Mouse (Mus musculus) embryo, embryonic 10.5 days (tissue): ENCODE data around the gene Anapc2.
A peak's percentile ranks its signal among the peaks of the same experiment; 100 is the strongest.

Source experiments
- DNase-seq: peaks from one replicate; pipeline ENCODE4 v3.0.0-alpha.2; 2015; ENCODE audit warnings: low spot score

The Anapc2 gene

DNA sequence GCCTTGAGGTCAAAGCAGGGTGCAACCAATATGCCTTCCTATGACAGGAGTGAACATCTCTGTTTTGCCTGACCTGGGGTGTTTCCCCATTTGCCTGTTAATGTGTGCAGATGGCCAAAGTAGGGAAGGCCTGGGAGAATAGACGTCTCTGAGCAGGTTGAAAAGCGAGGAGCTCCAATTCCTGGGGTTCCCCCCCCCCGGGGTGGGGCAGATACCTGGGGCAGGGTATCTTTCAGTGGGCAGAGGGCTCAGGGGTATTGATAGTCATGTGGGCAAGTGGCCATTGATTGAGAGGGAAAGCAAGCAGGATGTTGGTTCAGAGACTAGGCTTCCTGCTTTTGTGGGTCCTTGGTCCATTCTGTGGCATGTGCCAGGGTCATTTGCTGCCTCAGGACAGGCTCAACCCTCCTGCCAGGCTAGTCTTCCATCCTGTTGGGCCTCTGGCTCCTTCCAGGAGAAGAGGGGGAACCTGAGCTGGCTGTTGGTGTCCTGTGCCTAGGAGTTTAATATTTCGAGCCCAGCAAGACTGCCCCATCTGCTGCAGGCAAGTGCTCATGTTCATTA is 4.5 kb upstream of the Anapc2 start:
- no peak for DNase-seq

DNA sequence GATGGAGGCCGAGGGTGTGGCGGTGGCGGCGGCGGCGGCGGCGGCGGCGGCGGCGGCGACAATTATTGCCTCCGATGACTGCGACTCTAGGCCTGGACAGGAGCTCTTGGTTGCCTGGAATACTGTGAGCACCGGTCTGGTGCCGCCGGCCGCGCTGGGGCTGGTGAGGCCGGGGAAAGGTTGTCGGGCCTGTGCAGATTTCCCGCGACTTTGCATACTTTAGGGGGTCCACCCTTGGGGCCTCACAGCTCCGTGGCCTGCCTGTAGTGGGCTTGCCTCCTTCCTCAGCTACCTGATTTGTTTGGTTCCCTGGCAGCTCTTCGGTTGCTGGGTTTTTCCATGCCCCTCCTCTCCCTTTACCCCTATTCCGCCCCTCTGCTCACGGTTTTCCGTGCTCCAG is 237 bp downstream of the Anapc2 start:
- DNase-seq: no peak

DNA sequence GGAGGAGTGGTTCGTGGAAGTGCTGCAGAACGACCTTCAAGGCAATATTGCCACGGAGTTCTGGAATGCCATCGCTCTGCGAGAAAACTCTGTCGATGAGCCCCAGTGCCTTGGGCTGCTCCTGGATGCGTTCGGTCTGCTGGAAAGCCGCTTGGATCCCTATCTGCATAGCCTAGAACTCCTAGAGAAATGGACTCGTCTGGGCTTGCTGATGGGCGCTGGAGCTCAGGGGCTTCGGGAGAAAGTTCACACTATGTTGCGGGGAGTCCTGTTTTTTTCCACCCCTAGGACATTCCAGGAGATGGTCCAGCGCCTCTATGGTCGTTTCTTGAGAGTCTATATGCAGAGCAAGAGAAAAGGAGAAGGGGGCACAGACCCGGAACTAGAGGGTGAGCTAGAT is 732 bp downstream of the Anapc2 start:
- DNase-seq: no peak

DNA sequence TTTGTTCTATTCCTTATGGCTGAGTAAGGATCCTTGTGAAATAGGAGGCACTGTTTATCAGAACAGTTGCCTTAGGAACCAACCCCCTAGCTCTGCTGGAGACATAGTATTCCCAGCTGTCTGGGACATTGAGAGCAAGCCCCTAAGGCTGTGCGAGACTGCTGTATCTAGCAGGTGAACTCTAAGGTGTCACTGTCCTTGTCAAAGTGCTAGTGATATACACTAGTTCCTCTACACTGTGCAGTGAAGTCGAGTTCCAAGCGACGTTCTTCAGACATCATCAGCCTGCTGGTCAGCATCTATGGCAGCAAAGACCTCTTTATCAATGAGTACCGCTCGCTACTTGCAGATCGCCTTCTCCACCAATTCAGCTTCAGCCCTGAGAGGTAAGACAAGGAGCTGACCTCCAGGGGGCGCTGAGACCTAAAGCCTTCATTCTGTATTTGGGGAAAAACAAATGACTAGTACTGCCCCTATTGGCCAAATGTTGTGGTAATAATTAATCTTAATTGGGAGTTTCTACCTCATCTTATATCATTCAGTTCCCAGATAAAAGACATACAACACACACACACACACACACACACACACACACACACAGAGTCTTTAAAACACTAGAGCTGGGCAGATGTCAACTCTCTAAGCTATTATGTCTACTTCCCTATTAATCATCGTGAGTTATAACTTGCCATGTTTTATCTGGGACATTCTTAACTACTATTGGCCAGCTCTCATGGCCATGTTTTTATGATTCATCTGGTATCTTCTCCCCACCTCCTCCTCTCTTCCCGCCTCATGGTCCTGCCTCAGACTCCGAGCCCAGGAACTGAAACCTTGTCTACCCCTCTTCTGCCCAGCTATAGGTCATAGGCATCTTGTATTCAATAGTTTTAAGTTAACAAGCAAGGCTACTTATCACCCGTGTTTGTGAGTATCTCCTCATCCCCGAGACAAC is 6.9 kb downstream of the Anapc2 start:
- peak; percentile 89 for DNase-seq

DNA sequence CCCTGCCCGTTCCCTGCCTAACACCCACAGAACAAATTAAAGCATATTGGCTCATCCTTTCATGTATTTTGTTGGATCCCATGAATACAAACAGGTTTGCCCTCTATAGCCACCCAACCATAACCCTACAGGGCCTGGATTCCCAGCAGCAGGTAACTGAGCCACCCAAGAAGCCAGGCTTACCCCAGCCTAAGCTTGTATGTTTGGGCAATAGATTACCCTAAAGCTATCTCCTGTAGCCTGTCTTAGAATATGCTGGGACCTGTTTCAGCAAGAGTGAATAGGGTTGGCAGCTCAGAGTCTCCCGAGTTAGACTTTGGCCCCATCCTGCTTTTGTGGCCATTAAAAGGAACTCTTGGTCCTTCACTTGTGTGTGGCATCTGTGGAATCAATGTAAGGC is 13.3 kb downstream of the Anapc2 start:
- DNase-seq: no peak

DNA sequence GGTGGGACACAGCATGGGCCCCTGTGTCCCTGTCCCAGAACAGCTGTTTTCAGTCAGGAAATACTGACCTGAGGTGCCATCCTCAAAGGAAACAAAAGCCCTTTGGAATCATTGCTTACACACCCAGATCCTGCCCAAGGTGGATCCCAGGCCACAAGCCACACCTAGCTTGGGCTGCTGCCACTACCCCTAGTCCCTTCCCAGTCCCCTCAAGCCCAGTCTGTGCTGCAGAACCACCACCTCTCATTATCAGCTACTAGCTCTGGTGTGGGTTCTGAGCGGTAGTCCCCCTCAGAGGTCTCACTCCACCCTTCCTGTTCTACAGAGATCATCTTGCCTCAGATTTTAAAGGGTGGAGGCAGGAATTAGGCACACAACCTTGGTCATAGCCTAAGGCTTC is 14.0 kb downstream of the Anapc2 start:
- DNase-seq: no peak

DNA sequence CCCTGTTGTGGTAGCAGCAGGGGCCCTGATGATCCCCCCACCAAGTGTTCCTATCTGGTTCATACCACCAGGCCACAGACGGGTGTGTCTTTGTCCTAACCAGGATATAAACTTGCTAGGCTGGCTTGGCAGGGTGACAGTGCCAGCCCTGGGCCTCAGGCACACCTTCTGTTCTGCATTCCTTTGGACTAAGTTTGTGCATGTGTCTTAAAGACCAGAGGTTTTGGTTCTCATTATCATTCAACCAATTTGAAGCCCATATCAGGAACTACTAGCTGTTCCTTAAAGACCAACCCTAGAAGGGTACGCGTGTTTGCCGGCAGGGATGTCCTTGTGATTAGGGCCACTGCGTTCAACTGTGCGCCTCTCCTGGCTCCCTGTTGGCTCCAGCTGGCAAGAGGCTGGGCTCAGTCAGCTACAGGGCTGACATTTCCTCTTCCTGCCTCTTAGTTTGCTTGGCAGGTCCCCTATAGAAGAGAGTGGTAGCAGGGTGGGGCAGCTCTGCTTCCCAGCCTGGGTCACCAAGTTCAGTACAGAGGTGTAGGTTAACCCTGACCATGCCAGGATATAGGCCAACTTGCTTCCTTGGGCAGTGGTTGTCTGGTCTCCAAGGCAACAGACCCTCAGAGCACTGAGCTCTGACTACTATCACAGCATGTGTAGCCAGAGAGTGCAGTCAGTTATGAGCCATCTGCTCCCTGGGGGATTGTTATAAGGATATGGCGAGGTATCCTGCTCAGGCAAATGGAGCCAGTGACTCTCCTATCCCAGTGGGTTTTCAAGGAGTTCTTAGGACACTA is 14.8 kb downstream of the Anapc2 start:
- no peak for DNase-seq

DNA sequence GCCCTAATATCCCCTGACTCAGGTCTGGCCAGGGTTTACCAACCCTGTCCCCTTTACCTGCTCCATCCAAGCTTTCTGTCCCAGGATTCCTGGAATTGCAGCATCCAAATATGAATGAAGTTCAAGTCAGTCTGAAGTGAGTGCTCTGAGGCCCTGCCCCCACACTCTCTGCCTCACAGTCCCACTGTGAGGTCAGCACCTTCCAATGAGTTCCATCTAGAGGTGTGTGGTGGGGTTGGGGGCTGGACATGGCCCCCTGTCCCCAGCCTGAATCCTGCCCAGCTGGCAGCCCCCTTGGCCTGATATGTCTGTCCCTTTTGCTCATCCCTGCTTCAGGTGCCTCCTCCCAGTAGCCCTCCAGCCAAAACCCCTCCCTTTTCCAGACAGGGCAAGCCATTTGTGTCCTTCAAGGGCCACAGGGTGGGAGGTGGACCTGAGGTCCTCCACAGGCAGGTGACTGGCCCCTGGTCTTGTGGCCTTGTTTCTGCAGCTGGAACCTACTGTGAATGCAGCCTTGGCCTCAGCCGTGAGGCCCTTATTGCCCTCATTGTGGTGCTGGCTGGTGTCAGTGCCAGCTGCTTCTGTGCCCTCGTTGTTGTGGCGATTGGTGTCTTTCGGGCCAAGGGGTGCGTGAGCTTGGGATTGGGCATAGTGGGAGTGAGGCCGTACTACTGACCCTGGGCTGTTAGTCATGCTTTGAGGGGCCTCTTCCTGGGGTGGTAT is 15.8 kb downstream of the Anapc2 start, which contains the start of gene Tmem210:
Gene Tmem210 (plus strand): TSS at position 219 of the 723 bp plus-strand sequence.
- no peak for DNase-seq

DNA sequence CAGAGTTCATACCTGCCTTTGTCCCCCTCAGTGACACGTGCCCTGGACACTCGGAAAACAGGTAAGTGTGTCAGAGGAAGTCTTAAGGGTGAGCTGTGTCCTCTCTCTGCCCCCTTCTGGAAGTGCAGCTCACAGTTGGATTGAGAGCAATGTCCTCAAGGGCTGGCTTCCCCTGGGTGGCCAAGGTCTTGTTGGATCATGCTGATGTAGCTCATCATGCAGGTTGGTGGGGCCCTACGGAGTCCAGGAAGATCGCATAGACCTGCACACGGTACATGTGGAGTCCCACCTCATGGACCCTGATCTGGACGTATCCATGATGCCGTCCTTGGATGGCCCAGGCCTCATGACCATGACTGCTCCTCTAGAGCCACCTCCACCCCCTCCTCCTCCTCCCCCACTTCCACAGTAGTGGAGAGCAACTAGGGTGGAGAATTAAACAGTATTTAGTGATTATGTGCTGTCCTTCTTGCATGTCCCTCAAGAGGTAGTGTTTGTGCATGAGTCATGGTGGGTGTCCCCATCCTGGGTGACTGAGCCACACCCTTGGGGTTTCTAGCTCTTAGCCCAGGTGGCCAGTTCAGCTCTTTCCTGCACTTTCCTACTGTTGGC is 16.6 kb downstream of the Anapc2 start:
- no peak for DNase-seq

DNA sequence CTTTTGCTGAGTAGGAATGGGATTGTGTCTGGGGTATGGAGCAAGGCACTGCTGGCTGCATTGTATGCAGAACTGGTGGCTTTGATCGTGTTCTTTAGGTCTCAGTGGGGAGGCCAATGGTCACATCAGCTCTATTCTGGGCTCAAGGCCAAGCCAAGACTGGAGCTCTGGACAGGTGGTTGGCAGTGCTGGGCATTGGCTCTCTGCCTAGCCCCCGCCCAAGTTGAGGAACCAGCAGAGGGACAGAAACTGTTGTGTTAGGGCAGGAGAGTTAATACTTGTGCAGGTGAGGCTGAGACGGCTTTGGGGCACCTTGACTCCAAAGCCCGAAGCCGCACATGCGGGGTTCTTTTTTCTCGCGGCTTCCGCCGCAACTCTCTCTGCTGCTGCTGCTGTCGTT is 17.4 kb downstream of the Anapc2 start, which contains the start of gene Lrrc26:
Gene Lrrc26 (plus strand): TSS at position 265 of the 400 bp plus-strand sequence.
- DNase-seq: no peak

DNA sequence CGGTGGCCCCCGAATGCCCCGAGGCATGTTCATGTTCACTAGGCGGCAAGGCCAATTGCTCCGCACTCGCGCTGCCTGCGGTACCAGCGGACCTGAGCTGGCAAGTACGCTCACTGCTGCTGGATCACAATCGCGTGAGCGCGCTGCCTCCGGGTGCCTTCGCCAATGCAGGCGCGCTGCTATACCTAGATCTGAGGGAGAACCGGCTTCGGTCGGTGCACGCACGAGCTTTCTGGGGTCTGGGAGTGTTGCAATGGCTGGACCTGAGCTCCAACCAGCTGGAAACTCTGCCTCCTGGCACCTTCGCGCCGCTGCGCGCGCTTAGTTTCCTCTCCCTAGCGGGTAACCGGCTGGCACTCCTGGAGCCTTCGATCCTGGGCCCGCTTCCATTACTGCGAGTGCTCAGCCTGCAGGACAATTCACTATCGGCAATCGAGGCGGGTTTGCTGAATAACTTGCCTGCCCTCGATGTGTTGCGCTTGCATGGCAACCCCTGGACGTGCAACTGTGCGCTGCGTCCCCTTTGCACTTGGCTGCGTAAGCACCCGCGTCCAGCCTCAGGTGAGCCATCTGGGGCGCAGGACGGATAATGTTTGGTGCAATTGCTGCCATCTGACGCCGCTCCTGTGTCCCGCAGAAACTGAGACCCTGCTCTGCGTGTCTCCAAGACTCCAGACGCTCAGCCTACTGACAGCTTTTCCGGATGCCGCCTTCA is 18.0 kb downstream of the Anapc2 start:
- no peak for DNase-seq

DNA sequence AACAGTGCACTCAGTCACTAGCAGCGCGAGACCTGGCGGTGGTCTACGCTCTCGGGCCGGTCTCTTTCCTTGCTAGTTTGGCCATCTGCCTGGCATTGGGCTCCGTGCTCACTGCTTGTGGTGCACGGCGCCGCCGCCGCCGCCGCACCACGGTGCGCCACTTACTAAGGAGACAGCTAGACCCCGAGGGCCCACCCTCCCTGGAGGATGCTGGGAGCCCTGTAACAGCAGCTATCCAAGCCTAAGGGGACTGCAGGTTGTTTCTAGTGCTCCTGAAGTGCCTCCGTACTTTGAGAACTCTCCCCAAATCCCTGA is 18.5 kb downstream of the Anapc2 start:
- no peak for DNase-seq

DNA sequence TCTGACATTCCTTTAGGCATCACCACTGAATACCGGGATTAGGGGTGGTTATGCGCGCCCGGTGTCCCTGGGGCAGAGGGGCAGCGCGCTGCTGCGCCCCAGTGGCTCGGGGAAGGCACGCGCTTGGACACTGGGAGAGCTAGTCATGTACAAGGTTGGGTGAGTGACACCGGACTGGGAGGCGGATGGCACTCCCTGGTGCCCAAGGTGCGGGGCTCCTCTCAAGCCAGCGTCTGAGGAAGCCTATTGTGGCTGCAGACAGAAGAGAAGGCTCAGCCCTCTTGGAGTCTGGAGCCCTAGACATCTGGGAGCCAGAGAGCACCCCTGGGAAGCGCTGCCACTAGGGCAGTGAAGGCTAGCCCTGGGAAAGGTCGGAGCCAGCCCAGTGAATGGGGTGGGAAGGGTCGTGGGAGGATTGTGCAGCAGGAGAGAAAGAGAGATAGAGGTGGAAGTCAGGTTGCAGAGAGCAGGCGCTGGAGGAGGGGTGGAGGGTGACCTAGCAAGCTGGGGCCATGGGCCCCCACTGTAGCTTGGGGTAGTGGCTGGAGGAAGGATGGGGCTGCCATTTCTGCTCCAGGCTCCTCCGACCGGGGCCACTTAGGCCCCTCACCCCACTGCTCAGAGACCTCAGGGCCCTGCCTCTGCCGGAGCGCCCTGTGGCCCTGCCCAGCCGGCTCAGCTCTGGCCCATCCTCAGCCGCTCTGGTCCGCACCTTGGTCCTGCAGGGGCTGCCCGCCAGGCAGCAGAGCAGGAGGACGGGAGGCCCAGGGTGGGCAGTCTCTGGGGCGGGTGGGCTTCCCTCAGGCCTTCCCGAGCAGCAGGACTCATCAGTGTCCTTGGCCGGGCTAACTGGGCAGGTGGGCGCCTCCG is 19.1 kb downstream of the Anapc2 start:
- DNase-seq: no peak

DNA sequence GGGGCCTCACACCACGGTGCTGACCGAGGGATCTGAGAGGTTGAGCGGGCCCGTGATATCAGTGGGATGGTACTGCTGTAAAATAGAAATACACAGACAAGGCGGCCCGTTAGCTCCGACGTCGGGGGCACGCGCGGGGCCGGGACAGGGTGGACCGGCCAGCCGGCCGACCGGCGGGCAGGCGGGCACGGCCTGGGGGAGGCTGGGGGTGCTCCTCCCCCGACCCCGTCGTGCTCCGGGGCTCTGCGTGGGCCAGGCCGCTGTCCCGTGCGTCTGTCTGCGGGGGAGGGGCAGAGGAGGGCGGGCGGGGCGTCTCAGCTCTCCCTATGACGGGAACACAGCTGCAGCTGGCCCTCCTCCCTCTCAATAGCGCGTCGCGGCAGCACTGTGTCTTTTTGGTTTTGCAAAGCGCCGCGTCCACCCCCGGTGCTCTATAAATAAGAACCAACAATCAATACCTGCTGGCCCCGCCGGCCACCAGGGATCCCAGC is 19.8 kb downstream of the Anapc2 start:
- no peak for DNase-seq

DNA sequence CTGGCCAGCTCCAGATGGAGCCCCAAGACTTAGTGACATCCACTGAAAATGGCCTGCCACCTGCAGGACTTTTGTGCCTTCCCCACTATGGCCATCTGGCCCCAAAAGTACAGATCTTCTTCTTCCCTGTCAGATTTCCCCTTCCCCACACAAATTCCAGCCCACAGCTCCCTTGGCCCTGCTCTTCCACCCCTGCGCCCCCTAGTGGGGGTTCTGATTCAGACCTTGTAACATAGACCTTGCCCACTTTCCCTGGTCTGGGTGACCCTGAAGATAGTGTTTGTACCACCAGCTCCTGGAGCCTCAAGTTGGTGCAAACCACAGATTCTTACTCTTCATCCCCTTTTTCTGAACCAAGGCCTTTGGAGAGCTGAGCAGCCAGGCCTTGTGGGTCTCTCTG is 20.6 kb downstream of the Anapc2 start:
- peak; percentile 88 for DNase-seq

DNA sequence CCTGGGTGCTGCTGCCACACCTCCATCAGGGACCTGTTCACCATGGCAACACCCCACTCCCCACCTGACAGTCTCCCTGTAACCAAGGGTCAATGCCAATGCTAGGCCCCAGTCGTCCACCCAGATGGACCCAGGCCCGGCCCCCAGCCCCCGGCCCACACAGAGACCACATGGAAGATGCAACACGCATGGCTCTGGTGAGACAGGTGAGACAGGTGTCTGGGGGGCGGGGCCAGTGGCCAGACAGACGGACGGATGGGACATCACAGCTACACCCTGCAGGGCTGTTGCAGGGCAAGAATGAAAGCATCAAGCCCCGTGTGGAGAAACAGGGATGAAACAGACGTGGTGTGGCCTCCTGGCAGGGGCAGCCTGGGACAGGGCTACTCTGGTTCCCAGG is 21.4 kb downstream of the Anapc2 start:
- no peak for DNase-seq

DNA sequence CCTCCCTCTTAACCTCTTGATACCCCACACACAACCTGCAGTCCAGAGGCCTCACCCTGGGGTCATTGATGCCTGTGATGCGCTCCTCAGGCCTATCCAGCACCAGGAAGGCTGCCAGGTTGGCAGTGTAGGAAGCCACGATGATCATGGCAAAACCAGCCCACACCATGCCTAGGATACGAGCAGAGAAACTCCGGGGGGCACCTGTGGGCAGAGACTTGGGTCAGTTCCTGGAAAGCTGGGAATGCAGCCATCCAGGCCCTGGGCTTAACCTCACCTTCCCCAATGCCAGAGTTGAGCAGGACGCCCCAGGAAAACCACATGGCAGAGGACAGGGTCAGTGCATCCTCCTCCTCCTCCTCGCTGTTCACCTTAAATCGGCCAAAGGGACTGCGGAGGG is 24.8 kb downstream of the Anapc2 start:
- DNase-seq: no peak

DNA sequence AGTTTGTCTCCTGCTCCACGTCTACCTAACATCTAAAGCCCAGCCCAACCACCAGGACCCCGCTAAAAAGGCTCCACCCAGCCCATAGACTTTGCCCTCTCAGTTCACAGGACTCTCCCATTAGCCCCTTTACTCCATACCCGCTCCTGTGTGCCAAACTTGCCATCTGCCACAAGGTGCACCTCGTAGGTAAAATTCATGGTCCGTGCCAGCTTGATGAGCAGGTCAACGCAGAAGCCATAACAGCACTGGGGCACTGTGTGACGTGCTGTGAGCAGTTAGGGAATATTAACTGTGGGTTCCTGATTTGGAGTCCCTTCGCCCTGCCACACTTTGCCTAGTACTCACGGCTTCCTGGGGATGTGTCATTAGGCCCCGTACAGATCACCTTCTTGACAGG is 25.8 kb downstream of the Anapc2 start:
- DNase-seq: no peak

DNA sequence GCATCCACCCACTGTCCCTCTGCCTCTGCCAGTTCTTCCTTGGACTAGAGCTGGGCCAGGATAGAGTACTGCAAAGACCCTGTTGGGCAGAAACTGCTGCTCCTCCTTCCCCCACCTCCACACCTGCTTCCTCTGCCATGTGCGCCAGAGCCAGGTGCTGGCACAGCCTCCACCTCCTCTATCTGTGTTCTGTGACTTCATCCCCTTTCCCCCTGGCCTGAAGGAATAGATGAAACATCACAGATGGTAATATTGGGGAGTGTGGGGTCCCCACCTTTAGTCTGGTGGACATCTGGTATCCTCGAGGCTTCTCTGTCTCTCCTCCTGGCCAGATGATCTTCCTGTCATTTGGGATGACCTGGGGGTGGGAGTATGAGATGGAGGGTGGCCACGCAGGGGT is 31.2 kb downstream of the Anapc2 start:
- no peak for DNase-seq
